Mouse (Mus musculus) CH12.LX (cell line): ENCODE measurements around the gene Fam118a. TPM values are rescaled to one million over a fixed set of nuclear protein-coding genes. Genes with fewer than 3 reads are reported as not detected.

Experiments used
- DNase-seq: peaks from one replicate; pipeline ENCODE4 v3.0.0-alpha.2; 2013; ENCODE audit errors: extremely low read depth
- H3K27ac ChIP-seq: 2 replicates; pipeline ENCODE4 v1.5.1; 2012; ENCODE audit warnings: low read depth, mild to moderate bottlenecking, control low read depth, moderate library complexity; ENCODE audit not compliant: insufficient read depth
- H3K27me3 ChIP-seq: replicated peaks from 2 replicates; pipeline ENCODE3; 2012; ENCODE audit warnings: inconsistent platforms
- H3K36me3 ChIP-seq, 2 experiments: replicated peaks in 1 of 2; 2 replicates each; pipeline versions ENCODE3 to v1.6.1; 2012; ENCODE audit warnings: inconsistent platforms in 1 of 2, low read length in 1 of 2, mild to moderate bottlenecking in 1 of 2, mixed read lengths in 1 of 2, moderate library complexity in 1 of 2; ENCODE audit not compliant: control insufficient read depth in 1 of 2, insufficient read depth in 1 of 2
- H3K4me1 ChIP-seq, 2 experiments: 2 replicates each; pipeline ENCODE4 v1.6.1; 2012; ENCODE audit warnings: inconsistent platforms in 1 of 2, moderate library complexity in 1 of 2; ENCODE audit not compliant: insufficient read depth in 2 of 2, control insufficient read depth in 1 of 2
- H3K4me2 ChIP-seq: 2 replicates; pipeline ENCODE4 v1.6.1; 2012; ENCODE audit warnings: low read depth, mild to moderate bottlenecking, control low read depth; ENCODE audit not compliant: poor library complexity, insufficient read depth, severe bottlenecking
- H3K4me3 ChIP-seq, 3 experiments: fragments of 150-350 bp in 1 of 3; sonication (generic) in 1 of 3; replicated peaks in 1 of 3; 2 replicates each; pipeline versions ENCODE3 to v1.5.1; 2011 to 2012; ENCODE audit warnings: low read depth in 2 of 3, low read length in 2 of 3, mild to moderate bottlenecking in 2 of 3, moderate library complexity in 2 of 3, control low read depth in 1 of 3, improper control_type of control experiment in 1 of 3, inconsistent platforms in 1 of 3, mixed read lengths in 1 of 3; ENCODE audit not compliant: poor library complexity in 1 of 3
- H3K79me2 ChIP-seq: replicated peaks from 2 replicates; pipeline ENCODE4 v1.6.1; 2012; ENCODE audit warnings: mild to moderate bottlenecking, moderate library complexity; ENCODE audit not compliant: control insufficient read depth, poor library complexity, insufficient read depth, severe bottlenecking; ENCODE audit errors: extremely low read depth
- H3K9ac ChIP-seq: 2 replicates; pipeline ENCODE4 v1.6.1; 2012; ENCODE audit warnings: low read depth, mild to moderate bottlenecking, control low read depth, moderate library complexity; ENCODE audit not compliant: insufficient read depth
- H3K9me3 ChIP-seq: replicated peaks from 2 replicates; pipeline ENCODE3; 2012; ENCODE audit warnings: low read length, inconsistent platforms, mixed read lengths
- BHLHE40 ChIP-seq: IDR thresholded peaks from 2 replicates; pipeline ENCODE4 v1.6.1; 2011; ENCODE audit warnings: mild to moderate bottlenecking, low read depth, low read length, improper control_type of control experiment
- CHD2 ChIP-seq: IDR thresholded peaks from 2 replicates; pipeline ENCODE4 v1.6.1; 2011; ENCODE audit warnings: low read length, improper control_type of control experiment
- CTCF ChIP-seq, 2 experiments: IDR thresholded peaks in 1 of 2; conservative IDR thresholded peaks in 1 of 2; 2 replicates each; pipeline ENCODE4 v1.5.1; 2011 to 2012; ENCODE audit warnings: low read depth in 2 of 2, low read length in 2 of 2, improper control_type of control experiment in 1 of 2, inconsistent platforms in 1 of 2, mild to moderate bottlenecking in 1 of 2, moderate library complexity in 1 of 2
- E2F4 ChIP-seq: IDR thresholded peaks from 2 replicates; pipeline ENCODE4 v1.6.1; 2011; ENCODE audit warnings: low read depth, low read length, improper control_type of control experiment; ENCODE audit not compliant: insufficient replicate concordance
- EP300 ChIP-seq: IDR thresholded peaks from 2 replicates; pipeline ENCODE4 v1.6.1; 2011; ENCODE audit warnings: low read length, improper control_type of control experiment
- GABPA ChIP-seq: IDR thresholded peaks from 2 replicates; pipeline ENCODE4 v1.6.1; 2012; ENCODE audit warnings: low read depth, low read length, improper control_type of control experiment, inconsistent platforms; ENCODE audit not compliant: insufficient replicate concordance
- IRF4 ChIP-seq: IDR thresholded peaks from 2 replicates; pipeline ENCODE4 v1.6.1; 2014; ENCODE audit warnings: low read depth, mild to moderate bottlenecking, inconsistent platforms, low read length, improper control_type of control experiment
- JUN ChIP-seq: IDR thresholded peaks from 2 replicates; pipeline ENCODE4 v1.6.1; 2011; ENCODE audit warnings: low read depth, mild to moderate bottlenecking, low read length, improper control_type of control experiment, moderate library complexity; ENCODE audit not compliant: insufficient read depth
- JUND ChIP-seq: conservative IDR thresholded peaks from 2 replicates; pipeline ENCODE4 v1.6.1; 2011; ENCODE audit warnings: low read depth, low read length, improper control_type of control experiment
- MEF2A ChIP-seq: IDR thresholded peaks from 2 replicates; pipeline ENCODE4 v1.6.1; 2014; ENCODE audit warnings: low read depth, mild to moderate bottlenecking, inconsistent platforms, low read length, improper control_type of control experiment, borderline replicate concordance
- MXI1 ChIP-seq: IDR thresholded peaks from 2 replicates; pipeline ENCODE4 v1.6.1; 2011; ENCODE audit warnings: mild to moderate bottlenecking, low read depth, low read length, improper control_type of control experiment
- MYC ChIP-seq: IDR thresholded peaks from 2 replicates; pipeline ENCODE4 v1.6.1; 2011; ENCODE audit warnings: low read depth, mild to moderate bottlenecking, improper control_type of control experiment, low read length
- NELFE ChIP-seq: IDR thresholded peaks from 2 replicates; pipeline ENCODE4 v1.6.1; 2011; ENCODE audit warnings: low read depth, low read length, improper control_type of control experiment
- PAX5 ChIP-seq: IDR thresholded peaks from 2 replicates; pipeline ENCODE4 v1.6.1; 2012; ENCODE audit warnings: low read length, inconsistent platforms, mixed read lengths
- POLR2A ChIP-seq: IDR thresholded peaks from 2 replicates; pipeline ENCODE4 v1.6.1; 2011; ENCODE audit warnings: low read depth, mild to moderate bottlenecking, improper control_type of control experiment, low read length
- RAD21 ChIP-seq: IDR thresholded peaks from 2 replicates; pipeline ENCODE4 v1.6.1; 2011; ENCODE audit warnings: low read depth, mild to moderate bottlenecking, low read length, improper control_type of control experiment, moderate library complexity
- RCOR1 ChIP-seq: conservative IDR thresholded peaks from 2 replicates; pipeline ENCODE4 v1.6.1; 2012; ENCODE audit warnings: low read depth, mild to moderate bottlenecking, inconsistent platforms, low read length, improper control_type of control experiment
- TBP ChIP-seq: conservative IDR thresholded peaks from 2 replicates; pipeline ENCODE4 v1.6.1; 2011; ENCODE audit warnings: low read depth, low read length, improper control_type of control experiment
- TCF12 ChIP-seq: IDR thresholded peaks from 2 replicates; pipeline ENCODE4 v1.6.1; 2014; ENCODE audit warnings: low read depth, mild to moderate bottlenecking, inconsistent platforms, low read length, improper control_type of control experiment
- UBTF ChIP-seq: IDR thresholded peaks from 2 replicates; pipeline ENCODE4 v1.6.1; 2012; ENCODE audit warnings: low read depth, mild to moderate bottlenecking, inconsistent platforms, low read length, improper control_type of control experiment, moderate library complexity
- USF1 ChIP-seq: IDR thresholded peaks from 2 replicates; pipeline ENCODE4 v1.6.1; 2014; ENCODE audit warnings: low read depth, mild to moderate bottlenecking, inconsistent platforms, low read length, improper control_type of control experiment
- ZNF384 ChIP-seq: IDR thresholded peaks from 2 replicates; pipeline ENCODE4 v1.6.1; 2012; ENCODE audit warnings: low read depth, low read length, improper control_type of control experiment, inconsistent platforms
- dilution Hi-C: fragments of 300-500 bp; cut with MboI; formaldehyde crosslinking; loops from 2 replicates; pipeline ENCODE4 v1.14.3; 2020; ENCODE audit warnings: low sequenced_read_pairs; ENCODE audit not compliant: extremely low pct_unique_long_range_greater_than_20kb, extremely low pct_ligation_motif_present
- in situ Hi-C: fragments of 300-500 bp; cut with MboI; formaldehyde crosslinking; loops from 3 replicates; pipeline ENCODE4 v1.14.3; 2019; ENCODE audit warnings: low sequenced_read_pairs, low pct_ligation_motif_present, low pct_unique_long_range_greater_than_20kb, mixed read lengths
- polyA plus RNA-seq: library from polyadenylated mRNA; unstranded; fragments of >175 nt; gene quantifications from 2 replicates; pipeline ENCODE4 v1.2.1, GENCODE M21; 2012; ENCODE audit warnings: low read depth; ENCODE audit not compliant: insufficient read length
- total RNA-seq, 2 experiments: library from RNA; depleted of rRNA; stranded (reverse); fragments of 300-350 nt in 1 of 2; fragments of >200 nt in 1 of 2; gene quantifications; 2 replicates each; pipeline ENCODE4 v1.2.3; 2012 to 2014

The Fam118a gene
- total and polyA plus RNA-seq, 3 experiments, result 13.1 to 18.2 (median 15.0) TPM

- H3K4me3 ChIP-seq, result peak overlapping the region; percentile 78 to 89 (median 83)
- H3K27ac ChIP-seq, result no peak overlapping the region
- H3K4me2 ChIP-seq, result peak overlapping the region; percentile 86
- no peaks in the 10 kb centered on the region for H3K27me3 ChIP-seq
- dilution Hi-C loops (no loop called here), in situ Hi-C loops (loop anchor here (5.0 kb wide), 1 partner anchor 40 kb away; no protein-coding TSS in a partner anchor)
- no peak for DNase-seq
- no peaks in the 10 kb centered on the region for H3K9me3 ChIP-seq
- peaks cover 0 to 18% of the 10 kb centered on the region in 2 experiments for H3K36me3 ChIP-seq
- H3K4me1 ChIP-seq, result peaks cover 10 to 55% of the 10 kb centered on the region in 2 experiments
- TF ChIP-seq RAD21, result no peak
- TF ChIP-seq TCF12, result no peak
- TF ChIP-seq RCOR1, result no peak
- TF ChIP-seq JUND, result no peak
- no peak for TF ChIP-seq USF1
- no peak for TF ChIP-seq MXI1
- TF ChIP-seq MEF2A, result no peak
- no peak for TF ChIP-seq JUN
- no peak for TF ChIP-seq BHLHE40
- no peak for TF ChIP-seq NELFE
- no peak for TF ChIP-seq POLR2A
- no peak for TF ChIP-seq IRF4
- peak overlapping the region; percentile 94 for H3K9ac ChIP-seq
- no peaks in the 10 kb centered on the region for H3K79me2 ChIP-seq
Measured at GRCm38 (mm10) chr15:85037343-85037690, 8.6 kb downstream of the Fam118a start.

GRCm38 (mm10) chr15:85041546-85042225, 12.9 kb downstream of the Fam118a start:
- H3K4me2 ChIP-seq, result no peak overlapping the region
- no peaks in the 10 kb centered on the region for H3K27me3 ChIP-seq
- H3K4me3 ChIP-seq, result no peak overlapping the region
- DNase-seq, result no peak
- in situ Hi-C loops, result no loop called here
- no peak for TF ChIP-seq E2F4
- no peak for TF ChIP-seq MEF2A
- TF ChIP-seq ZNF384, result no peak
- no peak for TF ChIP-seq BHLHE40
- TF ChIP-seq MYC, result no peak
- no peak for TF ChIP-seq JUN
- no peak for TF ChIP-seq UBTF
- TF ChIP-seq MXI1, result no peak
- no peak for TF ChIP-seq EP300
- TF ChIP-seq GABPA, result no peak
- TF ChIP-seq PAX5, result no peak
- TF ChIP-seq CHD2, result no peak
- no peak for TF ChIP-seq JUND
- no peak for TF ChIP-seq NELFE
- no peak for TF ChIP-seq CTCF (conservative IDR thresholded peaks at IDR 0.05 in 1 of 2, IDR thresholded peaks at IDR 0.05 in 1 of 2; ENCODE audit: low read depth in 2 of 2, low read length in 2 of 2)
- no peak for TF ChIP-seq TBP
- no peaks in the 10 kb centered on the region for H3K79me2 ChIP-seq
- peaks cover 8 to 51% of the 10 kb centered on the region in 2 experiments for H3K4me1 ChIP-seq
- no peak overlapping the region for H3K9ac ChIP-seq
- no peak overlapping the region for H3K27ac ChIP-seq
- dilution Hi-C loops, result no loop called here
- H3K9me3 ChIP-seq, result no peaks in the 10 kb centered on the region
- peaks cover 3 to 50% of the 10 kb centered on the region in 2 experiments for H3K36me3 ChIP-seq
